Mouse (Mus musculus) liver, embryonic 16.5 days (tissue): Measurements from ENCODE around the gene Rab40b. TPM values are rescaled to one million over a fixed set of nuclear protein-coding genes. Genes with fewer than 3 reads are reported as not detected.

Experiments
- ATAC-seq: fragments of 200-750 bp; cut with Nextera tagmentation; 2 replicates; pipeline ENCODE4 v1.8.0; 2017; ENCODE audit warnings: low read depth, mild to moderate bottlenecking, moderate number of reproducible peaks, moderate library complexity
- H3K27ac ChIP-seq: fragments of 300-500 bp; sonication (generic); 2 replicates; pipeline ENCODE4 v1.5.1; 2014; ENCODE audit warnings: mild to moderate bottlenecking, low read length
- H3K27me3 ChIP-seq: fragments of 300-500 bp; sonication (generic); 2 replicates; pipeline ENCODE4 v1.6.1; 2014; ENCODE audit warnings: low read depth, low read length, mixed read lengths; ENCODE audit not compliant: control insufficient read depth, insufficient read depth
- H3K36me3 ChIP-seq: fragments of 300-500 bp; sonication (generic); 2 replicates; pipeline ENCODE4 v1.6.1; 2014; ENCODE audit warnings: mild to moderate bottlenecking; ENCODE audit not compliant: control insufficient read depth, insufficient read depth
- H3K4me1 ChIP-seq: fragments of 300-500 bp; sonication (generic); 2 replicates; pipeline ENCODE4 v1.6.1; 2014; ENCODE audit warnings: low read depth, low read length, mixed read lengths; ENCODE audit not compliant: control insufficient read depth
- H3K4me2 ChIP-seq: fragments of 300-500 bp; sonication (generic); 2 replicates; pipeline ENCODE4 v1.6.1; 2014; ENCODE audit warnings: low read depth, low read length, mixed read lengths
- H3K4me3 ChIP-seq: fragments of 300-500 bp; sonication (generic); 2 replicates; pipeline ENCODE4 v1.5.1; 2014; ENCODE audit warnings: low read depth, mild to moderate bottlenecking, low read length
- H3K9ac ChIP-seq: fragments of 300-500 bp; sonication (generic); 2 replicates; pipeline ENCODE4 v1.6.1; 2014; ENCODE audit warnings: low read depth, low read length
- H3K9me3 ChIP-seq: fragments of 300-500 bp; sonication (generic); replicated peaks from 2 replicates; pipeline ENCODE4 v1.6.1; 2016; ENCODE audit warnings: low read length; ENCODE audit not compliant: control insufficient read depth
- WGBS: fragments of 180-500 bp; shearing (Covaris S2); extraction: QIAGEN DNeasy Blood & Tissue Kit; methylation state at CpG from one replicate; pipeline ENCODE4 v1.1.7; 2014; ENCODE audit not compliant: insufficient replicate concordance; 5-methylcytosine and 5-hydroxymethylcytosine counted together
- polyA plus RNA-seq: library from polyadenylated mRNA; unstranded; fragments of >200 nt; fragmentation: Nextera tagmentation; extraction: Ambion mirVana; gene quantifications from 2 replicates; pipeline ENCODE4 v1.2.1, GENCODE M21; 2015

The Rab40b gene
- 0.56 and 1.2 TPM in 2 replicates for polyA plus RNA-seq

GRCm38 (mm10) chr11:121387750-121388553 is at the start of gene Rab40b:
Gene Rab40b, minus strand, starts transcription at chr11:121388251.
- no peaks in the 10 kb centered on the region for H3K9me3 ChIP-seq
- H3K9ac ChIP-seq, result peak within 1 kb of the TSS; percentile 63
- peaks cover 13% of the 10 kb centered on the region for H3K27me3 ChIP-seq
- 2% methylated on average over 60 of the region's 61 CpGs for WGBS
- peaks cover 19% of the 10 kb centered on the region for H3K4me1 ChIP-seq
- ATAC-seq, result peak; percentile 99
- no peaks in the 10 kb centered on the region for H3K36me3 ChIP-seq
- H3K27ac ChIP-seq, result no peak within 1 kb of the TSS
- H3K4me2 ChIP-seq, result peak within 1 kb of the TSS; percentile 92
- H3K4me3 ChIP-seq, result peak within 1 kb of the TSS; percentile 66

GRCm38 (mm10) chr11:121437236-121437635 is 49.2 kb upstream of the Rab40b start:
- WGBS, result 63% methylated on average over 5 of the region's 5 CpGs
- peak overlapping the region; percentile 84 for H3K4me3 ChIP-seq
- peak overlapping the region; percentile 83 for H3K9ac ChIP-seq

GRCm38 (mm10) chr11:121434156-121435155 is 46.4 kb upstream of the Rab40b start, which contains the start of gene Fn3k:
Gene Fn3k, plus strand, starts transcription at chr11:121434913.
- Histone ChIP-seq H3K36me3 (peaks cover 17% of the 10 kb centered on the region), H3K4me1 (peaks cover 56% of the 10 kb centered on the region), H3K27me3 (no peaks in the 10 kb centered on the region), H3K9me3 (no peaks in the 10 kb centered on the region), H3K9ac (peak within 1 kb of the TSS; percentile 83), H3K27ac (peak within 1 kb of the TSS; percentile 100), H3K4me3 (peak within 1 kb of the TSS; percentile 84), H3K4me2 (peak within 1 kb of the TSS; percentile 93)
- WGBS, result 4% methylated on average over 30 of the region's 30 CpGs
- ATAC-seq, result peak; percentile 94

More at GRCm38 (mm10) chr11:121437236-121437635, 49.2 kb upstream of the Rab40b start:
- H3K9me3 ChIP-seq, result no peaks in the 10 kb centered on the region
- peak; percentile 3; the same call in 1 of the 2 replicates for ATAC-seq
- H3K4me2 ChIP-seq, result peak overlapping the region; percentile 93
- H3K27ac ChIP-seq, result peak overlapping the region; percentile 100
- peaks cover 55% of the 10 kb centered on the region for H3K4me1 ChIP-seq
- peaks cover 26% of the 10 kb centered on the region for H3K36me3 ChIP-seq
- no peaks in the 10 kb centered on the region for H3K27me3 ChIP-seq

GRCm38 (mm10) chr11:121433397-121433796 is 45.3 kb upstream of the Rab40b start:
- Histone ChIP-seq H3K4me3 (peak overlapping the region; percentile 84), H3K9ac (peak overlapping the region; percentile 72), H3K4me2 (peak overlapping the region; percentile 93)

GRCm38 (mm10) chr11:121421553-121422173 is 33.6 kb upstream of the Rab40b start:
- Histone ChIP-seq H3K4me3 (peak overlapping the region; percentile 85), H3K27me3 (no peaks in the 10 kb centered on the region), H3K9ac (peak overlapping the region; percentile 93), H3K36me3 (peaks cover 19% of the 10 kb centered on the region), H3K4me2 (peak overlapping the region; percentile 75), H3K27ac (peak overlapping the region; percentile 83), H3K9me3 (no peaks in the 10 kb centered on the region), H3K4me1 (peaks cover 31% of the 10 kb centered on the region)
- ATAC-seq, result peak; percentile 56
- WGBS, result under 1% methylated on average over 28 of the region's 28 CpGs

More at GRCm38 (mm10) chr11:121433397-121433796, 45.3 kb upstream of the Rab40b start:
- Histone ChIP-seq H3K9me3 (no peaks in the 10 kb centered on the region), H3K36me3 (peaks cover 27% of the 10 kb centered on the region), H3K27ac (peak overlapping the region; percentile 100), H3K27me3 (no peaks in the 10 kb centered on the region), H3K4me1 (peaks cover 47% of the 10 kb centered on the region)
- peak; percentile 77 for ATAC-seq
- 19% methylated on average over 4 of the region's 4 CpGs for WGBS

GRCm38 (mm10) chr11:121420830-121421552 is 32.9 kb upstream of the Rab40b start, which contains the start of gene Fn3krp:
Gene Fn3krp, plus strand, starts transcription at chr11:121421401.
- H3K27ac ChIP-seq, result peak within 1 kb of the TSS; percentile 92
- H3K4me2 ChIP-seq, result peak within 1 kb of the TSS; percentile 78
- H3K36me3 ChIP-seq, result peaks cover 13% of the 10 kb centered on the region
- no peaks in the 10 kb centered on the region for H3K9me3 ChIP-seq
- ATAC-seq, result peak; percentile 99
- H3K4me1 ChIP-seq, result peaks cover 31% of the 10 kb centered on the region
- H3K27me3 ChIP-seq, result no peaks in the 10 kb centered on the region
- 3% methylated on average over 28 of the region's 28 CpGs for WGBS
- H3K9ac ChIP-seq, result peak within 1 kb of the TSS; percentile 93
- peak within 1 kb of the TSS; percentile 85 for H3K4me3 ChIP-seq

GRCm38 (mm10) chr11:121420379-121420778 is 32.3 kb upstream of the Rab40b start:
- H3K4me3 ChIP-seq, result peak overlapping the region; percentile 85
- 51% methylated on average over 5 of the region's 5 CpGs for WGBS

GRCm38 (mm10) chr11:121418932-121419331 is 30.9 kb upstream of the Rab40b start:
- 71% methylated on average over 2 of the region's 2 CpGs for WGBS
- H3K4me2 ChIP-seq, result no peak overlapping the region
- H3K36me3 ChIP-seq, result no peaks in the 10 kb centered on the region
- no peak overlapping the region for H3K4me3 ChIP-seq
- H3K9me3 ChIP-seq, result no peaks in the 10 kb centered on the region
- H3K27ac ChIP-seq, result no peak overlapping the region
- ATAC-seq, result no peak
- H3K27me3 ChIP-seq, result no peaks in the 10 kb centered on the region
- H3K9ac ChIP-seq, result no peak overlapping the region
- peaks cover 11% of the 10 kb centered on the region for H3K4me1 ChIP-seq

More at GRCm38 (mm10) chr11:121420379-121420778, 32.3 kb upstream of the Rab40b start:
- peak overlapping the region; percentile 78 for H3K4me2 ChIP-seq
- no peak for ATAC-seq
- H3K36me3 ChIP-seq, result peaks cover 7% of the 10 kb centered on the region
- H3K4me1 ChIP-seq, result peaks cover 25% of the 10 kb centered on the region
- no peaks in the 10 kb centered on the region for H3K27me3 ChIP-seq
- peak overlapping the region; percentile 92 for H3K27ac ChIP-seq
- no peaks in the 10 kb centered on the region for H3K9me3 ChIP-seq
- H3K9ac ChIP-seq, result peak overlapping the region; percentile 73
